Mouse (Mus musculus) liver, embryonic 14.5 days (tissue): ENCODE results near the gene Dlgap1.

Source experiments
- CTCF ChIP-seq: IDR thresholded peaks from 2 replicates; pipeline ENCODE4 v1.5.1; 2016; ENCODE audit warnings: antibody characterized with exemption, low read depth, control low read depth
- EP300 ChIP-seq: IDR thresholded peaks from 2 replicates; pipeline ENCODE4 v1.6.1; 2016; ENCODE audit warnings: antibody characterized with exemption, low read depth

DNA sequence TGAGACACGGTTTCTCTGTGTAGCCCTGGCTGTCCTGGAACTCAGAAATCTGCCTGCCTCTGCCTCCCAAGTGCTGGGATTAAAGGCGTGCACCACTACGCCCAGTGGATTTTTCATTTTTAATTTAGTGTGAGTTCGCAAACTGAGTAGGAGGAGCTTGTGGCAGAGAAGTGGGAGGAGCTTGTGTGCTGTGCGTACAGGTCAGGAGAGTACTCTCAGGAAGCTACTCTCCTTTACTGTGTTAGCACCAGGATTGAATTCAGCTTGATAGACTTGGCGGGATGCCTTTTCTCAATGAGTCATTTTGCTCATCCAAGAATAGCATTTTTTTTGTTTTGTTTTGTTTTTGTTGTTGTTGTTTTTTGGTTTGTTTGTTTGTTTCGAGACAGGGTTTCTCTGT lies 793.1 kb downstream of the Dlgap1 start:
- TF ChIP-seq CTCF, result no peak
- no peak for TF ChIP-seq EP300
